Mouse (Mus musculus): Measurements from ENCODE around the gene Cmtm3. TPM values are rescaled to one million over a fixed set of nuclear protein-coding genes. Genes with fewer than 3 reads are reported as not detected.
A peak's percentile ranks its signal among the peaks of the same experiment; 100 is the strongest.

Gene Cmtm3
- total RNA-seq, 2 experiments from 2014 or later = 11.7 to 17.4 TPM

DNA sequence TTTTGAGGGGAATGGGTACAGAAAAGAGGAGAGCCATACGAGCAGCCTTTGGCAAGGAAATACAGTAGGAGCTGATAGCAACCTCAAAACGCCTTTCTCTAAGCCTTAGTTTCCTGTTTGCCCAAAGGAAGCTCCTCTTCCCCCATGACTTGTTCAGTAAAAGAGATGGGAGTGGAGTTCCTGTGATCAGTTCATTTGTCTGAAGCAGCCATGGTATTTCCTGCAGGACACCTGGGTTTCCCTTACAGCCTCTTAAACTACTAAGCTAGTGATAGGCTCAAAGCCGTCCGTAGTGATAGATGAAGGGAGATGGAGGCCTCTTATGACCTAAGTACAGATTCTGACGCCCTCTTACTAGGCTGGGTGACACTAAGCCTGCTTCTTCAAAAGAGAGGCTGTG lies 3.2 kb downstream of the Cmtm3 start:
- no peak for DNase-seq

- peak; percentile 81 to 84 for DNase-seq
Measured at GRCm38 (mm10) chr8:104343957-104344356, 4.7 kb downstream of the Cmtm3 start.

DNA sequence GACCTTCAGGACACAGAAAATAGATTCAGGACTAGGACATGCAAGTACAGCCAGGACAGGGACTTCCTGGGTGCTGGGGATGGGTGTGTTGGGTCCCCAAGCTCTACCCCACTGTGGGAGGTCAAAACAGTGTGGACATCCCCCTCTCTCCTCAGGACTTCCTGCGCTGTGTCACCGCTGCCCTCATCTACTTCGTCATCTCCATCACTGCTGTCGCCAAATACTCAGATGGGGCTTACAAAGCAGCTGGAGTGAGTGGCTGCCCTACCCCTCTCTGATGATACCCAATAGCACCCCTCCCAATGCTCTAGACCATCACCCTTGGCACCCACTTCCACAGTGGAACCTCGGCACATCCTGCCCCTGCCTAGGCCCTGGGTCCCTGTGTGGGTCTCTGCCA lies 5.4 kb downstream of the Cmtm3 start:
- no peak for DNase-seq

DNA sequence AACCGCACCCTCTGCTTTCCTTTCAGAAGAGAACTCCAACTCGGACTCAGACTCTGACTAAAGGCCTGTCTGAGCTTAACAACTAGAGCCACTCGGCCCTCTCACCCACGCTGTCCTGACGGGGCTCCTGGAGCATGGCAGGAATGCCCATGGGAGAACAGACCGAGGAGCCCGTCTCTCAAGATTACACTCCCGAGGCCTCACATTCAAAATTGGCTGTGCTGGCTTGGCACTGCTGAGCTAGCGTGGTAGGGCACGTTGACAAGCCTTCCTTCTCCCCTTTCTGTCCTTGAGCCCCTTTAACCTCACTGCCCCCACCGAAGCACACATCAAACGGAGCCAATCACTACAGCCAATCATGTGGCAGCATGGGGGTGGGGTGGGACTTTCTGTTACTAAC lies 7.5 kb downstream of the Cmtm3 start:
- DNase-seq = no peak

GRCm38 (mm10) chr8:104348971-104349370 lies 9.8 kb downstream of the Cmtm3 start:
- DNase-seq = no peak

DNA sequence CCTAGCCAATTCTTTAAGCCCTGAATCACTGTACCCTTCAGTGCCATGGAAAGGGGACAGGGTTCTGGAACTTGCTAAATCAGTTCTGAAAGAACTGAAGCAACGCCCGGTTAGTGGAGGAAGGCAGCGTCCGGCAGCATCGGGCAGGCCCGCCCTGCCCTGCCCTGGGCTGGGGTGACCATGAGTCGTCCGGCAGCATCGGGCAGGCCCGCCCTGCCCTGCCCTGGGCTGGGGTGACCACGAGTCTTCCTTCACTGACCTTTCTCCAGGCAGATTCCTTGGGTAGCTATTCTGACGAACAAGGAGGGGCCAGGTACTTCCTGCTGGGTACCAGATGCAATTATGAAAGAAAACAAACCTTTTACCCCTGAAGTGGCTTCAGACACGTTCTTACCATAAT lies 10.8 kb downstream of the Cmtm3 start:
- no peak for DNase-seq

DNA sequence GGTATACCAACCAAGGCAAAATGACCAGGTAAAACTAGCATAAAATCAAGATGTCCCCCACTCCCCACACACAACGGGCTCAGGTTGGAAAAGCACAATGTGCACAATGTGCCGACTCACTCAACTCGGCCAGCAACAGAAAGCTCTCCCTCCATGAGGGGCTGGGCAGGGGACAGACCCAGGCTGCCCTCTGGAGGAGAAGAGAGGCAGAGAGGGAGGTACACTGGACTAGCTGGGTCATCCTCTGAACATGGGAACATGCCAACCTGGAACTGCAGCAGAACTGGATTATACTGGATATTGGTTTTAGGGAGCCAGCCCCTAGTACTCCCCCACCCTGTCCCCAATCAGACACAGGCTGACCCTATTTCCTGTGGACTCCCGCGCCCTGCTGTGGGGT lies 14.0 kb downstream of the Cmtm3 start:
- no peak for DNase-seq

DNA sequence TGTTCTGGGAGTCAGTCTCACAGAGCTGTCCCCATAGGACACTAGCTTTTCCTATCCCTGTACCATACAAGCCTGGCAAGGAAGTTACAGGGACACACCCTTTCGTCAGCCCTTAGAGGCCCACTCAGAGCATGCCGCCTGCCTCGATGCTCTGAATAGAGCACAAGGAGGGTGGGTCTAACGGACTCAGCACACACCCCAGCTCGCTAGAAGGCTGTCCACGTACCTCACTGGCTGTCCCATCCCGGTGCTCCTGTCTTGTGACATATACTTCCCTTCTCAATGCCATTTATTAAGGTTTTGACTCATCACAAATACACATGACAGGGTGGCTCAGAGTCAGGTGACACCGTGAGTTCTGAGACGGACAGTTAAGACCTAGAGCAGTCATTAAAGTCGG lies 15.3 kb downstream of the Cmtm3 start:
- no peak for DNase-seq

DNA sequence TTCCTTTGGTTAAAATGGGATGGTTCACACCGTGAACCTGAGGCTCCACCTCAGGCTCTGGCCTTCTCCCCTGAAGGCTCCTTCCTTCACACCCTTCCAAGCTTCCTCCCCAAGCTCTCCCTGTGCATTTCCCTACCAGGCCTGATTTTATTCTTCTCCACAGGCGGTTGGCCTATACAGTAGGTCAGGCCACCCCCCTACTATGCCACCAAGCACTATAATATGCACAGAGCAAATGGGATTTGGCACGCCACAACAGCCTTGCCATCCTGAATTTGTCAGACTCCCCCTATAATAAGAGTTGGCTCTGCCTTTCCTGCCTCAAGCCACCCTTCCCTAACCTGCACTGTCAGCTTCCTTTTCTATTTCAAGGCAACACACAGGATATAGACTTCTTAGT lies 19.4 kb downstream of the Cmtm3 start:
- DNase-seq = no peak

GRCm38 (mm10) chr8:104359778-104360456 lies 20.7 kb downstream of the Cmtm3 start:
- no peak for DNase-seq

GRCm38 (mm10) chr8:104365695-104366094 lies 26.5 kb downstream of the Cmtm3 start:
- DNase-seq = no peak

- no peak for DNase-seq
Measured at GRCm38 (mm10) chr8:104367398-104367797, 28.2 kb downstream of the Cmtm3 start.

DNA sequence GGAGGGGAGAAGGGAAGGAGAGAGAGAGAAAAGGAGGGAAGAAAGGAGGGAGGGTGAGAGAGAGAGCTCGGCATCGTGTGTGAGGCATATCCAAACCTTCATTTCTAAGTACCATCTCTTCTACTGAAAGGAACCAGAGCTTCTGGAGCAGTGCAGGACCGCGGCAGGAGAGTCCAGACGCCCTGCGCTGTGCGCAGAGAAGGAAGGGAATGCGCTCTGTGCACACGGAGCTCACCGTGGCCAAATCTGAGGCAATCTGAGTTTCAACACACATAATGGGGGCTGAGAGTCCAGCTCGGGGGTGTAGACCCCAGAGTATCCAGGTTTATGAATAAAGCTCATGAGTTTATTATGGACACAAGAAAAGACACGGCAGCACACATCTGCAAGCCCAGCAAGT lies 30.4 kb downstream of the Cmtm3 start:
- DNase-seq = no peak

GRCm38 (mm10) chr8:104370071-104370470 lies 30.9 kb downstream of the Cmtm3 start:
- DNase-seq = no peak

GRCm38 (mm10) chr8:104371121-104371520 lies 31.9 kb downstream of the Cmtm3 start:
- no peak for DNase-seq

GRCm38 (mm10) chr8:104373779-104374178 lies 34.6 kb downstream of the Cmtm3 start:
- DNase-seq = no peak

DNA sequence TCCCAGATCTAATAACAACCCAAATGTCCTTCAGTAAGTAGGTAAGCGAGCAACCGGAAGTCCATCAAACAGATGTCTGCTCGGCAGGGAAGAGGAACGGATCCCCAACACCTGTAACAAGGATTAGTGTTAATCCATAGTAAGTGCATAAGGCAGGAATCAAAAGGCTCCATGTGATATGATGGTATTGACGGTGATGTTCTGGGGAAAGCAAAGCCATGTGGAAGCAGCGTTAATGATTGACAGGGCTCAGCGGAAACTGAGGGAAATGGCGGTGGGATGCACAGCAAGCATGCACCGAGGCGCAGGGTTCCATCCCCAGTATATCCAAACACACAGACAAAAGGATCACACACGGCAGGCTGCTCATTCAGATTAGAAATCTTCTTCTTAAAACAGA lies 35.1 kb downstream of the Cmtm3 start:
- no peak for DNase-seq

DNA sequence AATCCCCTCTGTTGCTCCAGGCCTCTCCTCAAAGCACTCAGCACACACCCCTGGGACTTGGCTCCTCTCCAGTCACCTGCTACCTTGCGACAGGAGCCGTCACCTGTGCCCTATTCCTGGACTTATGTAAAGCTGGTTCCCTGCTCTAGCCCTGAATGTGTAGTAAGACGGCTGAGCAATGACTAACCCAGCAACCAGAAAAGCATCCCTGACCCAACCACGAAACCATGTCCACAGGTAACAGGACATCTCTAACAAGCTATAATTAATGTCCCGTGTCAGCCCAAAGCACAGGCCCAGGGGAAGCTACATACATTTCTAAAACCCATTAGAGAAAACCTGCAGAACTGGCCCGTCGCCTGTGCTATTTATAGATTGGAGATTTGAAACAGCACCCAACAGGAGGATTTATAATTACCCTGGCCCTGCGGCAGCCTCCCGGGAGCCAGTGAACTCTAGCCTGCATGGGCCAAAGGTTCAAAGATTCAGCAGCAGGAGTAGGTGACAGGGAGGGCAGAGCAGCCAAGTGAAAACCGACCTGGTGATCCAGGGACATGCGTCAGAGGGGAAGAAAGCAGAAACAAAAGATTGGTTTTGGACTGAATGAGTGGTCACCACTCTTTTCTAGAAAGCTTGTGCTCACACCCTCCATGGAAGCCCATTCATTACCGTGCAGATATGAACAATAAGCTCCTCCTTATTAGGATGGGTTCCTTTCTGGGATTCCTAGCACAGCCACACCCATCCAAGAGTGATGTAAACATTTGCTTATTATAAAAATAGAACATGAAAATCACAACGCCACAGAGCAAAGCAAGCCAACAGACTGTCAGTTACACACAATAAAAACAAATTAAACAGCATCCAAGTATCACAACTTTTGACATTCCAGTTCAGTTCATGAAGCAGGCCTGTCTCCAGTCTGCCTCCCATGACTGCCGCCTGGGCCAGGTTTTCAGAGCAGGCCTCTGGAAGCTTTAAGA lies 35.9 kb downstream of the Cmtm3 start:
- DNase-seq = no peak

- DNase-seq = no peak
Measured at GRCm38 (mm10) chr8:104375959-104376358, 36.7 kb downstream of the Cmtm3 start.

DNA sequence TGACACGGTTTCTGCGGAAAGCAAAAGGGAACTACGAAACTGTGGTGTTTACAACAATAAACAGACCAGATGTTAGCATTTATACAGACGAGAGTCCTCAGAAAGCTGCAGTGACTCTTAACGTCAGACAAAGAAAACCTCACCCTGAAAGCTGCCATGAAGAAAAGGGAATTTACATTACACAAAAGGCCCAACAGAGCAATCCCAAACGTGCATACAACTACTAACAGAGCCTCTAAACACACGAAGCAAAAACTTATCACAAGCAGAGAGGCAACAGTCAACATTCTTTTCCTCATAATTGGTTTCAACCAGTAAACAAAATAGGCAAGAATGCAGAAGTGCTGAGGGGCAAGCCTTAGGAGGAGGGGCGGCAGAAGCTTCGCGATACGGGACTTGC lies 37.5 kb downstream of the Cmtm3 start:
- no peak for DNase-seq

DNA sequence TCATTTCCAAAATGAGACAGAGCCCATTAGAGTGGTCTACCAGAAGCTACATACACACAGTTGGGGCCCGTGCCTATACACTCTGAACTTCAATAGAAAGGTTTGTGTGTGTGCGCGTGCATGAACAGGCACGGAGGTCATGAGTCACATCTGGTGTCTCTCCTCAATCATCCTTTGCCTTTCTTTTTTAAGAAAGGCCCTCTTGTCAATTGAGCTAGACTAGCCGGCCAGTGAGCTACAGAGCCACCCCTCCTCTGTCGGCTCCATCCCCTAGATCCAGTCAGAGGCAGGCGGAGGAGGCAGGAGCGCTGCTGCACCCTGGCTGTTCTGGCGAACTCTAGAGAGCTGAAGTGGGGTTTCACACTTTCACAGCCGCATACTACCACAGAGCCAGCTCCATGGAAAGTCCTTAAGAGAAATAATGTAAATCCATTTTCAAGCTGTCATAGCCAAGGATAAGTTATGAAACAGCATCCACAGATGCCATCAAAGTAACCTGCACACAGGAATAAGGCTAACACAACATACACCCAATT lies 40.2 kb downstream of the Cmtm3 start:
- no peak for DNase-seq

- no peak for DNase-seq
Measured at GRCm38 (mm10) chr8:104380269-104380668, 41.1 kb downstream of the Cmtm3 start.

DNA sequence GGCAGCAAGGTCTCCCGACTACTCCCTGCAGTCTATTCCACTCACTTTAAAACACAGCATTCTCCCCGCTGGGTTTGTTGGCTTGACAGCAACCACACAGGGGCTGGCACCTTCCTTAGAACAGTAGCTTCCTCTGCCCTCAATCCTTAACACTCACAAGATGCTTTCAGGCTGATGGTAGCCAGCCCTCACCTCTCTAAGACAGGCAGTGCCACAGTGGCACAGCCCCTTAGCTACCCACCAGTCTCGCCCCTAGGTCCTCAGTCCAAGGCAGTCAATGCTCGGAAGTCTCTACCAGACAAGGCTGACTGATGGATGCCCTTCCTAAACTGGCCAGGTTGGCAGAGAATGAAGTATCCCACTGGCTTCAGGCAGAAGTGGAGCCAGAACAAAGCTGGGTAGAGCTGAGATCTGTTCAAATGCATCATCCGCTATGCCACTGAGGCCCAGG lies 41.8 kb downstream of the Cmtm3 start:
- no peak for DNase-seq

Data from layer of hippocampus, postnatal 36 days (tissue).